Mouse (Mus musculus): Measurements from ENCODE around the gene Mt2. TPM values are rescaled to one million over a fixed set of nuclear protein-coding genes. Genes with fewer than 3 reads are reported as not detected.

Mt2 gene
- 1.8 TPM in 1 of 4 replicates, not detected in the others for total RNA-seq (2023)

GRCm38 (mm10) chr8:94172075-94172808 is at the start of gene Mt2:
TSS of gene Mt2 (plus strand) at chr8:94172664.

GRCm38 (mm10) chr8:94136933-94137332 is 35.5 kb upstream of the Mt2 start, which contains the start of gene Mt4:
TSS of gene Mt4 (plus strand) at chr8:94137197.

GRCm38 (mm10) chr8:94152513-94153300 is 19.8 kb upstream of the Mt2 start, which contains the start of gene Mt3:
TSS of gene Mt3 (plus strand) at chr8:94152607.

GRCm38 (mm10) chr8:94178857-94179712 is 6.6 kb downstream of the Mt2 start, which contains the start of gene Mt1:
TSS of gene Mt1 (plus strand) at chr8:94179082.

GRCm38 (mm10) chr8:94214252-94215173 is 42.0 kb downstream of the Mt2 start, which contains the start of gene Nup93:
TSS of gene Nup93 (plus strand) at chr8:94214564.

Other genes with a start within 250 kb of the Mt2 start
- 74.6 to 79.7 TPM (median 76.3 TPM) in 4 replicates for gene Amfr, start 159.8 kb upstream of the Mt2 start, total RNA-seq (2023)
- 35.4 to 57.6 TPM (median 42.6 TPM) in 4 replicates for gene Nudt21, start 135.6 kb upstream of the Mt2 start, total RNA-seq (2023)
- gene Ogfod1, start 135.5 kb upstream of the Mt2 start, total RNA-seq (2023) = 13.9 to 18.4 TPM (median 17.1 TPM) in 4 replicates
- 16.9 to 25.5 TPM (median 22.6 TPM) in 4 replicates for gene Bbs2, start 73.7 kb upstream of the Mt2 start, total RNA-seq (2023)
- not detected in 4 replicates for gene Mt4, start 35.5 kb upstream of the Mt2 start, total RNA-seq (2023)
- gene Mt3, start 20.1 kb upstream of the Mt2 start, total RNA-seq (2023) = not detected in 4 replicates
- gene Mt1, start 6.4 kb downstream of the Mt2 start, total RNA-seq (2023) = 6.2 to 11.6 TPM (median 8.3 TPM) in 4 replicates
- gene Nup93, start 41.9 kb downstream of the Mt2 start, total RNA-seq (2023) = 28.0 to 36.2 TPM (median 32.4 TPM) in 4 replicates
- 0.95 to 1.9 TPM (median 1.2 TPM) in 4 replicates for gene Slc12a3, start 156.5 kb downstream of the Mt2 start, total RNA-seq (2023)
- gene Herpud1, start 213.8 kb downstream of the Mt2 start, total RNA-seq (2023) = 247 to 294 TPM (median 272 TPM) in 4 replicates

Measured in B cell, adult 62 days (primary cell).